Mouse (Mus musculus): ENCODE results near the gene Sds.

Gene Sds

DNA sequence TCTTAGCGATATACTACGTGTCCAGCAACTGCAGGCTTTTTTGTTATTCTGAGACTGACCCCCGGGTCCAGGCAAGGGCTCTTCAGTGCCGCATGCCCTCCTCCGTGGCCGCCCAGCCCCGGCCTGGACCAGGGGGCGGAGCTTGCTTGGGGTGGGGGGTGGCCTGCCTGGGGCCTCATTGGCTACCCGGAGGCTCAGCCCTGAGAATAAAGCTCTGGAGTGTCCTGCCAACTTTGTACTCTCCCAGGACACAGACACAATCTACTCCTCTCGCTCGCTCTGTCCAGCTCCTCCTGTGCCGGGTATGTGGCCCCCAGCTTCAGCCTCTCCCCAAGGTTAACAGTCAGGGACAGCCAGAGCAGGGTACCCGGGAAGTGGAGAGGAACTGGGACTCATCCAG, at the start of gene Sds:
TSS of gene Sds (plus strand) at position 231 of the 400 bp plus-strand sequence.
- no peak for DNase-seq (ENCODE audit: low read depth)

DNA sequence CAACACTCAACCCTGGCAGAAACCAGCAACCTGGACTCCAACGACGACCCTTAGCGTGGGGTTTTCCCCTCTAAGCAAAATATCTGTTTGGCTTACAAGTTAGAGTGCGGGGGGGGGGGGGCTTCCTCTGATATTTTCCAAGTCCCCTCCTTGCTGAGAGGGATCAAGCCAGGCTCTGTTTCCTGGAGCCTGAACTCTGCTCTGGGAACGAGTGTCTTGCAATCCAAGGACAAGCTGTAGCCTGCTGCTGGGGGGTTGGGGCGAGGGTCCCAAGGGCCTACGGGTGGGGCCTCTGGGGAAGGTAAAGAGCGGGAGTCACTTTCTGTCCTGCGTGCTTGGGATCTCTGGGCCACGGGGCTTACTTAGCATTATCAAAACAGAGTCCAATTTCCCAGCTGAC, 49.8 kb upstream of the Sds start:
- no peak for DNase-seq (ENCODE audit: low read depth)

DNA sequence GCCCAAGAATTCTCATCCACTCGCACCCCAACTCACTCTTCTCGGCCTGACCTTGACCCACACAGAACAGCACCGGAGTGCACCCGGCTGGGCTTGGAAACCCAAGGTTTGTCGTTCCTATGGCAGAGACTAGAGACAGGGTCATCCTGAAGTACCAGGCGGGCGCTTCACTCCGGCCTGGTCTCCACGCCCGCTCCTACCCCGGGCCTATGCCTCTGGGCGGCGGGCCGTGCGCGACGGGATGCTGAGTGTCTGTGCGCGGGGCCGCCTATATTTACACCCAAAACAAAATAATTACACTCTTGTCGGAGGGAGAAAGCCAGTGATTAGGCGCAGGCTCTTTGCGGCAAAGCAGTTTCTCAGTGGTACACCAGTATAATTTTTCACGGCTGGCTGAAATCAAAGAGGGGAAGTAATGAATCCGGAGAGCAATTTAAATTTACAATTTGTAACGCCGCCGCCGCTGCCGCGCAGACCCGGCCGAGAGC, 48.8 kb upstream of the Sds start:
- DNase-seq (ENCODE audit: low read depth): no peak

DNA sequence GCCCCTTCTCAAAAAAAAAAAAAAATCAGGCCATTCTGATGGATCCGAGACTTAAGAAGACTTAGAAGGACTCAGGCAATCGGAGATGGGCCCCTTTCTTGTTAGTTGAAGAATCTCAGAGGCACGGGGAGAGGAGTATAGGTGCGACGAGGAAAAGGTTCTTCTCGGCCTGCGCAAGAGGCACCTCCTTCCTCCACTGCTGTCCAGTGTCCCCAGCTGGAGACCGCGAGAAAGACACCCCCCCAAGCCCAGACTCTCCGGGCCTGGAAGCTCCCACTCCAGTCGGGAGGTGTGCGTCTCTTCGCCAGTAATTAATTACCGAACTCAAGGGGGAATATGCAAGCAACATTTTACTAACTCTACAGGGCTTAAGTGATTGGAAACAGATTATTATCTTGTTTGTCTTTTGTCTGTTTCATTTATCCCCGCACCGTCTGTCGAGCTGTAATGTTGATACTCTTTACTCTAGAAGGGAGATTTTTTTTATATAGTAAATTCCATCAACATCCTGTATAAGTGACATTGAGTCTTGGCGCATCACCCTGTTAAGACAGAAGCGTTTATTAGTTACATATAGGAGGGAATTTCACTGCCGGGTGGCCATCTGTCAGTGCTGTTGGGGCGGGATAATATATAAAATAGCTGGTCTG, 48.0 kb upstream of the Sds start:
- no peak for DNase-seq (ENCODE audit: low read depth)

DNA sequence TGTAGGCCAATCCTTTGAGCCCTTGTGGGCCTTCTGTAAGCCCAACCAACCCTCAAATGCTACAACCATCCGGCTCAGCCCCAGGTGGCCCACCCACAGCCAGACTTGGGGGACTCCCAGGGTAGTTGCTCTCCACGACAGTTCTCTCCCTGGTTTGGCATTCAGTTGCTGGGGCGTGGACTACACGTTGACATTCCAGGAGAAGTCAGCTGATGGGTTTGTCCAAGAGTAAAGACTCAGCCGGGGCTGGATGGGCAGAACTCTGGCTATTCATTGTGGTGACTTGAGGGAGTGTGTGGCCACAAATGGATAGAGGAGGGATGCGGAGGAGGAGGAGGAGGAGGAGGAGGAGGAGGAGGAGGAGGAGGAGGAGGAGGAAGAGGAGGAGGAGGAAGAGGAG, 47.3 kb upstream of the Sds start:
- no peak for DNase-seq (ENCODE audit: low read depth)

DNA sequence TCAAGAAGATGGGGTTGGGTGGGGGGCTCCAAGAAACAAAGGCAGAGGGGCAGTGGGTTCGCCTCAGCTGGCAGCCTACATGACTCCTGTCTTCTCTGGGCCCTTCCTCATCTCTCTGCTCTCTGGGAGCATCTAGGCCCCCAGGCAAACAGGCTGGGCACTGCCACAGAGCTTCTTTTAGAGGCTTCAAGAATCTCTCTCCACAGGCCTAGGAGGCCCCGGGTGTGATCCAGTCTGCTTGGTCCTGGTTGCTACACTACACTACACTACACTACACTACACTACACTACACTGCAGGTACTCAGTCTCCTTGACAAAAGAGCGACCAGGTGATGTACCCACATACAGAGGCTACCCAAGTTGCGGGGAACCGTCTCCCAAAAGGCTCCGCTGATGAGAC, 46.6 kb upstream of the Sds start:
- no peak for DNase-seq (ENCODE audit: low read depth)

DNA sequence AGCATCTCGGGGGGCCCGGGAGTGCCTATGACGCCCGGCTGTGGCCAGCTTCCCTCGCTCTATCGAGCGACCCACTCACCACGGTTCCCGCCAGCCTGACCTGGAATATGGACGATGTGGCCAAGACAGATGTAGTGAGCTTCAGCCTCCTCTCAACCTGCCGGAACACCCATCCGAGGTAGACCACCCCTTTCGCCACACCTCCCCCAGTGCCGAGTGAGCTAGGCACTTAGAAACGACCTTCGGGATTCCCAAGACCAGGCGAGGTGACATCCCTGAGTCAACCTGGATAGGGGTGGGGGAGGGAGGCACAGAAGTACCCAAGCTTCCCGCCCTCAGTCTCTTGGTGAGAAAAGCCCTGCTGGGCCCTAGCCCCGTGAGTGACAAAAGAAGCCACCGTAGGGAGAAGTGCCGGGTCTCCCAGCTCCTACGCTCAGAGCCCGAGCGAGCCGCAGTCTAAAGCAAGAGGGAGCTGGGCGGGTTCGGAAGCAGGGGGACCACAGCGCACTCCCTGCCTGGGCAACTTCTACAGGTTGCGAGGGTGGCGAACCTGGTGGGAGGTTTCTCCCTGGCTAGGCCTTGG, 45.2 kb upstream of the Sds start:
- DNase-seq (ENCODE audit: low read depth): no peak

DNA sequence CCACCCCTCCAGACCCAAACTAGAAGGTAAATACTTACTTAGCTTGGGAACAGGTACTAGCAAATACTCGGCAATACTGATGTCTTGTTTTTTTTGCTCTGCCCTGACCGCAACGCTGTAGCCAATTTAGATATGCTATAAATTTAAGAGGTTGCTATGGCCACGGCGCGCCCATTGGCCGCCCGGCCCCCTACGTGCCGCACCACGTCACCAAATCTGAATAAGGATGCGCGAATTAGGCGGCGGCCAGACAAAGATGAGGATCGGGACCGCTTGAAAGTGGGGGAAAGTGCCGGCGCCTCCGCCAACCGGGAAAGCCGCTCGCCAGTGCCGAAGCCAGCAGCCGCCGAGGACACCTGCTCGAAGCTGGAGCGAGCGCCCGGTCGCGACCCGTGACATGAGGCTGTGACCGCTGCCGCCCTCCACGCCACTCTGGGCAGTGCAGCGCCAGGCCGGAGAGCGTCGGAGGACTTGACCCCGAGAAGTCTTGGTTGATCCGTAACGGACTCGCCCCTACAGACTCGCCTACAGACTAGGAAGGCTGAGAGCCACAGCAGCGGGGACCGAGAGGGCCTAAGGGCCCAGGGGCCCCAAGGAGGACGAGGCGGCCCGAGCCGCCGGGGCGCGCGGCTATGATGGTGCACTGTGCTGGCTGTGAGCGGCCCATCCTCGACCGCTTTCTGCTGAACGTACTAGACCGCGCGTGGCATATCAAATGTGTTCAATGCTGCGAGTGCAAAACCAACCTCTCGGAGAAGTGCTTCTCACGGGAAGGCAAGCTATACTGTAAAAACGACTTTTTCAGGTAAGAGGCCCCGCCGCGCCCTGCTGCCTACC, 44.5 kb upstream of the Sds start, which contains the start of gene Lhx5:
TSS of gene Lhx5 (plus strand) at position 51 of the 837 bp plus-strand sequence.
- no peak for DNase-seq (ENCODE audit: low read depth)

DNA sequence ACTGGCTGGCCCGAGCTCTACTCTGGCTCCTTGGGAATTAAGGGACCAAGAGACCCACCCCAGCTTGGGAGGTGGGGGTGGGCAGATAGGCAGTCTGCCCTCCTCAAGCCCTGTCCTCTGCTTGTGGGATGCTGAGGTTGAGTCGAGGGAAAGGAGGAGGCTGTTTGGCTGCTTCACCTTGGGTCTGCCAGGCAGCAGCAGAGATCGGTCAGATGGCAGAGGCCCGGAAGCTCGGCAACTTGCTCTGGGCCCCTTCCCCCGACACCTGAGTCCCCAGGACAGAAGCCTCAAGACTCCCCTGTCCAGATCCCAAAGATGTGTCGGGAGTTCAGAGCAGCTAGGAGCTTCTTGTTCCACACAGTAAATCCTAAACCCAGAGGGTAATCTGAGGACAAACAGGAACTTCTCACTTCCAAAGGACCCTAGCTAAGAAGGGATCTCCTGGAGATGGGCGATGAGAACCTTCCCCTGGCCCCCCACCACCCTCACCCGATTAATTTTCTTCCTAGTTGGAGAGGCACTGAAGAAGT, 43.8 kb upstream of the Sds start:
- no peak for DNase-seq (ENCODE audit: low read depth)

DNA sequence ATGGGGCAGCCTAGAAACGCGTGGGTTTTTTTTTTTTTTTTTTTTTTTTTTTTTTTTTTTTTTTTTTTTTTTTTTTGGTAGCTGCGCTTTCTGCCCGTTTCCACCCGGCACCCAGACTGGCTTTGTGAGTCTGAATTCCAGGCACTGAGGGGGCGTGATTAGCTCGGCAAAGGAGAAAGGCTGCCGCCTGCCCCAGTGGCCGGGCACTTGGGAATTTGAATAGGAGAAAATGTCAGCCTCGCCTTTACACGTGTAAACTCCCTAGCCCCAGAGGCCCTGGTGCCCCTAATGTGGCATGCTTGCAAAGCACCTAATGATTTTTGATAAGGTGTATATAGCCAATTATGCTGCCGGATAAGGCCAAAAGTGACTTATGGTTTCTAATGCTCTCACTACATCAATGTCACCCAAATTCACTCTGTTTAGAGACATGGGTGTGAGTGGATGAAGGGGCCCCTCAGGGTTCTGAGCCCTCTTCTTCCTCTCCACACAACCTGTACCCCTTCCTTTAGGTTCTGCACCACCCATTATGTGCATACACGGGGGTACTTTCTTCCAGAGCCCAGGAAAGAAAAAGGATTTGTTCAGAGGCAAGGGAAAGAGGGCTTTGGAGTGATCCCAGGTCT, 43.1 kb upstream of the Sds start:
- no peak for DNase-seq (ENCODE audit: low read depth)

DNA sequence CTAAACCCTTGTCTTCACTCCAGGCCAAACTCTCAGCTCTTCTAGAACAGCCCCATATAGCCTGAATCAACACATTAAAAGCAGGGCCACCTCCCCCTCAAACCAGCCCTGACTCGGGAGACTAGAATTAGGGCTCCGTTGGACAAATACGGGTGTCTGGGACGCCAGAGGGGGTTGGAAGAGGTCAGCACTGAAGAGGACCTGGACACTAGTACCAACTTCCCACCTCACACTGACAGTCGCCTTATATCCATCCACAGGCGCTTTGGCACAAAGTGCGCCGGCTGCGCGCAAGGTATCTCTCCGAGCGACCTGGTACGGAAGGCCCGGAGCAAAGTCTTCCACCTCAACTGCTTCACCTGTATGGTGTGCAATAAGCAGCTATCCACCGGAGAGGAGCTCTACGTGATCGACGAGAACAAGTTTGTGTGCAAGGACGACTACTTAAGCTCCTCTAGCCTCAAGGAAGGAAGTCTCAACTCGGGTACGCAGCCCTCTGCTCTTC, 42.0 kb upstream of the Sds start:
- DNase-seq (ENCODE audit: low read depth): no peak

DNA sequence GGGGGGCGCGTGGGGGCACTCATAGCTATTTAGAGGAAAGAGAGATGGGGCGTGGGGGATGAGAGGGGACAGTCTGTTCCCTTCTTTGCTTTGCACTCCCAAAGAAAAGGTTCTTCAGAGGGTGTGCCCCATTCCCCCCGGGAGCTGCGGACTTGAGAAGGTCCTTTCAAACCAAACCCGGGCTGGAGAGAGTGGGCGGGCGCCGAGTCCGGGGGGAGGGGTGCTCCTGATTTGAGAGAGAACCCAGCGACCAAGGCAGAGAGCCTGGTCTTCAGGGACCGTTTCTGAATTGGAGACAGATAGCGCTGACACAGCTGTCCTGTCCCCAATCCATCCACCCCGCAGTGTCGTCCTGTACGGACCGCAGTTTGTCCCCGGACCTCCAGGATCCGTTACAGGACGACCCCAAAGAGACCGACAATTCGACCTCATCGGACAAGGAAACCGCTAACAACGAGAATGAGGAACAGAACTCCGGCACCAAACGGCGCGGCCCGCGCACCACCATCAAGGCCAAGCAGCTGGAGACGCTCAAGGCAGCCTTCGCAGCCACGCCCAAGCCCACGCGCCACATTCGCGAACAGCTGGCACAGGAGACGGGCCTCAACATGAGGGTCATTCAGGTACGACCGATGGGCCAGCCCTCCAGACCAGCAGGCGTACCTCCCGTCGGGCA, 41.2 kb upstream of the Sds start:
- DNase-seq (ENCODE audit: low read depth): no peak

DNA sequence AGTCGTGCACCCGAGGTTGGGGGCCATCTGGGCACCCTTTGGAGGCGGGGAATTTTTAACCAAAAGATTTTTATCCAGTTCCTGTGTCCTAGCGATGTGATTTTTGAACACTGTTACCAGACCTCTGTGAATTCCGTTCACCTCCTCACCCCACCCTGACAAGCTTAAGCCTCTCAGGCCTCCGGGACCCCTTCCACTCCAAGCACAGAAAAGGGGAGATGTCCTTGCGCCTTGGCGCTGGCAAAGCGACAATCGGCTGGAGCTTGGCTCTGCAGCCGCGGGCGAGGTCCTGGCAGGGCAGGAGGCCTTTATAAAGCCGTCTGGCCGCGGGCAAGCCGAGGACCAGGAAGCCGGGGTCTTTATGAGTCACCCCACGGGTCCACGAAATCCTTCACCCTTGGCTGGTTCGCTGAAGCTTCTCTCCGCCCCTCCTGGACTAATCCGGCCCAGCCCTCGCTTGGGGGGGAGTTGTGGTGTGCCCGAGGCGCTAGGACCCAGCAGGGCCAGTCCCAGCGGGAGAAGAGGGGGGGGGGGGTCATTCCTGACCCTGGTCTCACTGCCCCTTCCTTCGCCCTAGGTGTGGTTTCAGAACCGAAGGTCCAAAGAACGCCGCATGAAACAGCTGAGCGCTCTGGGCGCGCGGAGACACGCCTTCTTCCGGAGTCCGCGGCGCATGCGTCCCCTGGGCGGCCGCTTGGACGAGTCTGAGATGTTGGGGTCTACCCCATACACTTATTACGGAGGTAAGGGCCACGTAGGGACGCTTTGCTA, 40.4 kb upstream of the Sds start:
- DNase-seq (ENCODE audit: low read depth): no peak

DNA sequence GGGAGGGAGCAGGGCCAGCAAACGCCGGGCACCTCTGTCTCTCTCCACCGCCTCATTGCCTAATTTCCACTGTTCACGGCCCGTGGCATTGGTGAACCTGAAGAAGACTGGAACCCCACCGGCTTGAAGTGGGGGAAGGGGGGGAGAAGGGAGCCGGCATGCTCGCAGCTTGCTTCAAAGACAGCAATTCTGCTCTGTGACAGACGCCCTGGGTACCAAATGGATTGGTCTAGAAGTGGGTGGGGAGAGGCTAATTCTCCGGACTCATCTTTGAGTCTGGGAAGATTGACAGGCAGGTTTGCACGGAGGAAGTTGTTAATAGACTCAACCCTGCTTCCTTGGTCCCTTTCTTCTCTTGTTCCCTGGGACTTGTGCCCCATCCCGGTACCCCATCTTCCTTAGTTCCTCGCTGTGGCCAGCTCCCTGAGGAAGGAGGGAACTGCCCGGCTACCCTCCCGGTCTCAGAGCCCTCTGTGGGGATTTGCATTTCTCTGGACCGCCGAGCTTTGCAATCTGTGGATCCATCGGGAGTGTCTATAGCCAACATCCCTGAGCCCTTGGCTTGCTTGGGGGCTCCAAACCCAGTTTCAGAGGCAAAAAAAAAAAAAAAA, 39.3 kb upstream of the Sds start:
- no peak for DNase-seq (ENCODE audit: low read depth)

DNA sequence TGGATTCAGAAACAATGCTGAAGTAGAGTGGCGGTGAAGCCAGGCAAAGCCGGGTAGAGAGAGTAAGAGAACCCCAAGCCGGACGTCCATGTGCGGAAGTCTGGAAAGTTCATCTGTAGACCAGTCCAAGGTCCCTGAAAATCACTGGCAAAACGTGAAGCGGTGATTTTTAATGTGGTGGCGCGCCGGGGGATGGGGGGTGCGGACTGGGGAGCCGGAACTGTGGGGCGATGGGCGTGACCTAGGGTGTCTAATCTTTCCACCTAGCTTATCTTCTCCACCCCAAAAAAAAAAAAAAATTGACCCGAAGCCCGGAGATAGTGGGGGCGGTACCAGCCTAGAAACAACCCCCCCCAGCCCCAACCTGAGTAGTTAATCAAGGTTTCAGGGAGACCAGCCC, 38.8 kb upstream of the Sds start:
- no peak for DNase-seq (ENCODE audit: low read depth)

DNA sequence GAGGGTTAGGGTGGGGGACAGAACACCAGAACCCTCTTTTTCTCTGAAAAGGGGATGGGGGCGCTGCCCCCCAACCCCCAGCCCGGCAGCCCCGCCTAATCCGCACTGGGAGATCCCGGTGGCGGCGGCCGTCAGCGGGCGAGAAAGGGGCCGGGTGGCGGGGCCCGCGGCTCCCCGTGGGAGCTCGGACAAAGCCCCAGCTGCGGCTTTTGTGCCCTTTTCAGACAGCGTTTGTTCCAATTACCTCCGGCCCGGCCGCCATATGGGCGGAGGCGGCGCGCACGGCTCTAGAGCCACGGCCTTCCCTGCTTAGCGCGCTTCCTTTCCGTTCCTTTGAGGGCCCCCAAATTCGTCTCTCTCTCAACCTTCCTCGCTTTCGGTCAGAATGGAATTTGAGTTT, 38.3 kb upstream of the Sds start:
- DNase-seq (ENCODE audit: low read depth): no peak

DNA sequence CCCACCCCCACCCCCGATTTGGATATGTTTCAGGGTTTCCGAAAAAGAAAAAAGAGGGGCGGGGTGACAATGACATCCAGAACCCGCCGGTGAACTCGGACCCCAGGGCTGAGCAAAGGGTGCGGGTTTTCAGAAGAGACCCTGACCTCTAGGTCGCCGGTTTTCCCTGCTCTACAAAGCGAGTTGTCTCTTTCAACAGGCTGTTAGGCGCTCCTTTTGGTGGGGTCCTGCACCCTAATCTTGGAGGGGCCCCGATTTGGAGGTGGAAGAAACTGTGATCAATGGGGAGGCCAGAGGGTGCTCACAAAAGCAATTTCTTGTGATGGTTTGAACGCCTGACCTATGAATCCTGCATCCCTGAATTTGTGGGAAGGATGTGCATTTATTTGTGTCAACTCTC, 37.9 kb upstream of the Sds start:
- DNase-seq (ENCODE audit: low read depth): no peak

DNA sequence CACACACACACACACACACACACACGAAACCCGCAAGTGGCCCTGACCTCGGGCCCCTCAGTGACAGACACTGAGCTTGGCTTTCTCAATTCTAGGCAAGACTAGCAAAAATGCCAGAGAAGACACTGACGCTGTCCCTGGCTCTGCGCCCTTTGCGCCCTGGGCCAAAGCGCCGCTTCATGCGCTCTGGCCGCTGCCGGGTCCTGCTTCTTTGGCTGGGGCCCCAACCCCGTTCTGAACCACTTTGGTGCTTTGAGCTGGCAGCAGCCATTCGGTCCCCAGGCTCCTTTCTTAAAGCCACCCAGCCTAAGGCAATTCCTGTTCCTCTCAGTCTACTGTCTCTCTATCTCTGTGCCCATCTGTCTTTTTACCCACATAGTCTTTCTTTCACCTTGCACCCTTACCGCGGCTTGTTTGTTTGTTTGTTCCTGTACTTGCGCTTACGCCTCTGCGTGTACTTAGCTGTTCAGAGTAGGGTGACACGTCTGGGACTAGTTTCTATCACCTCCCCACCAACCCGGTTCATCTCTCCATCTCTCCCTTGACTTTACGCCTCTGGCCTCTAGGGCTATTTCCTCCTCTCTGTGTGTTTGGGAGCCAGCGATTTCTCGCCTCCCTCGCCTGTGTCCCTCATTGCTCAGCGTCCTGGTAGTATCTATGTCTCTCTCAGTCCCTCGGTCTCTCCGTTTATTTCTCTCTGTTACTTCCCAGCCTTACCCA, 37.2 kb upstream of the Sds start:
- no peak for DNase-seq (ENCODE audit: low read depth)

DNA sequence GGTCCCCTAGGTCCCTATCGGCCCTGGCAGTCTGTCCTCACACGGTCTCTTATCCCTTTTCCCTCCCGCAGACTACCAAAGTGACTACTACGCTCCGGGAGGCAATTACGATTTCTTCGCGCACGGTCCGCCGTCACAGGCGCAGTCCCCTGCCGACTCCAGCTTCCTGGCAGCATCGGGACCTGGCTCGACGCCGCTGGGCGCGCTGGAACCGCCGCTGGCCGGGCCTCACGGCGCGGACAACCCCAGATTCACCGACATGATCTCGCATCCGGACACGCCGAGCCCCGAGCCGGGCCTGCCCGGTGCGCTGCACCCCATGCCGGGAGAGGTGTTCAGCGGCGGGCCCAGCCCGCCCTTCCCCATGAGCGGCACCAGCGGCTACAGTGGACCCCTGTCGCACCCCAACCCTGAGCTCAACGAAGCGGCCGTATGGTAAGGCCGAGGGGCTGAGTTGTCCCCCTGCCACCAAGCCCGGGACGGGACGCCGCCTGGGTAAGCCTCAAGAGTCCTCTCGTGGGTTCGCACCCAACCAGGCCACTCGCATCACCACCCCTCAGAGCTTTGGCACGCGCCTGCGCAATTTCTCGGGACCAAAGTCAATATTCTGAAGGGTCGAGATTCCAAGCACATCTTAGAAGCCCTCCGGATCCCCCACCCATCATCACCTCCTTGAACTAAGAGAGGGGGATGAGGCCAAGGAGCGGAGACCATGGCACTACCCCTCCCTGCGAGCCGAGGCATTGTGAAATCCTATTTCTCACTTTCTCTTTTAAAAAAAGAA, 36.2 kb upstream of the Sds start:
- no peak for DNase-seq (ENCODE audit: low read depth)
